Mouse (Mus musculus) kidney, postnatal 10 days (tissue): ENCODE measurements around the gene Aloxe3.

ENCODE experiments used
- DNase-seq: peaks from one replicate; pipeline ENCODE4 v3.0.0; 2021; ENCODE audit warnings: mixed read lengths

The Aloxe3 gene

GRCm38 (mm10) chr11:69185031-69185430 is 59.3 kb downstream of the Aloxe3 start:
- no peak for DNase-seq

GRCm38 (mm10) chr11:69185936-69186335 is 60.2 kb downstream of the Aloxe3 start:
- DNase-seq = no peak

- peak; percentile 56 for DNase-seq
Observed at GRCm38 (mm10) chr11:69192840-69193239, 67.1 kb downstream of the Aloxe3 start.

GRCm38 (mm10) chr11:69196766-69197165 is 71.1 kb downstream of the Aloxe3 start:
- DNase-seq = peak; percentile 39

GRCm38 (mm10) chr11:69197194-69197593 is 71.5 kb downstream of the Aloxe3 start:
- no peak for DNase-seq

- no peak for DNase-seq
Observed at GRCm38 (mm10) chr11:69197743-69198142, 72.0 kb downstream of the Aloxe3 start, which contains the start of gene Alox8. Alox8 (minus strand) TSS chr11:69197843.
